Mouse (Mus musculus): ENCODE measurements at regions not wholly inside any gene's neighbourhood (a gene's known extent, or its start where the extent isn't known, plus 50 kb on each side); places are given as distances from the start of the nearest gene placed in this dataset.

GRCm38 (mm10) chr6:39283761-39284415 lies 77.3 kb upstream of the Kdm7a start:
- no peak for DNase-seq

DNA sequence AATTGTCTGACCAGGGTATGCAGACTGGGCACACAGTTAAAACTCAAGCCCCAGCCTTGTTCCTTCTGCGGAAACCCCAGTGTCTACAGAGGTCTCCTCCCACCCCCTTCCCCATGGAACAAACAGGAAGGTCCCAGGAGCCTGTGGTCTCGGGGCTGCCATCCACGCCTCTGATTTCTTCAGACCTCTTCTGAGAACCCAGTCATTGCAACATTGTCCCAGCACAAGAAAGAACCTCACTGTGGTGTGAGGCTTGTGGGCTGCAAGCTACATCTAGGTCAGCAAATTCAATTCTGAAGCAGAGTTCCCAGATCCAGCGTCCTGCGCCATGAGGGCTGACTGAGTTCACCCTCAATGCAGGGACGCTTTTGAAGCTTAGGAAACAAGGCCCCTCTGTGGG lies 71.7 kb upstream of the Kdm7a start:
- DNase-seq, result no peak

DNA sequence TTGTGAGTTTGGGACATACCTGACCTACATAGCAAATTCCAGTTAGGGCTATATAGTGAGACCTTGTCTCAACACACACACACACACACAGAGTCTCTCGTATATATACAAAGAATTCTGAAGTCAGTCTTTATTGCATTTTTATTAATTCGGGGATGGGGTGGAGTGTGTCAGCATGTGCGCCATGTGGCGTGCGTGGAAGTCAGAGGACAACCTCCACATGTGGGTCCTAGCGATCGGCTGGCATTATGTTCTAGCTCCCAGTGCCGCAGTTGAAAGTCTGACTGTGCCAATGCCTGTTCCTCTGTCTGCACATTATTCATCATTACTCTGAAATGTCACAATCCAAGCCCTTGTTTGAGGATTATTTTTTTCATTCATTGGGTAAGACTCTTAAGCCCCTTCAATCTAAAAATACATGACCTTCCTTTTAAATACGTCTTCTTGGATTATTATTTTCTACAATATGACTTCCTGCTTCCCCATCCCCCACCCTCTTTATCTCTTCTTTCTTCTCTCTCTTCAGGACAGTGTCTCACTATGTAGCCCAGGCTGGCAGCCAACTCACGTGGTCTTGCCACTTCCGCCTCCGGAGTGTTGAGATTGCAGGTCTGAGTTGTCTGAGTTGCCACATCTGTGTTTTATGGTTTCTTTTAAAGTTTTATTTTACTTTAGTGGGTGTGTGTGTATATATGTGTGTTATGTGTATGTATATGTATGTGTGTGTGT lies 68.3 kb upstream of the Kdm7a start:
- DNase-seq, result no peak

DNA sequence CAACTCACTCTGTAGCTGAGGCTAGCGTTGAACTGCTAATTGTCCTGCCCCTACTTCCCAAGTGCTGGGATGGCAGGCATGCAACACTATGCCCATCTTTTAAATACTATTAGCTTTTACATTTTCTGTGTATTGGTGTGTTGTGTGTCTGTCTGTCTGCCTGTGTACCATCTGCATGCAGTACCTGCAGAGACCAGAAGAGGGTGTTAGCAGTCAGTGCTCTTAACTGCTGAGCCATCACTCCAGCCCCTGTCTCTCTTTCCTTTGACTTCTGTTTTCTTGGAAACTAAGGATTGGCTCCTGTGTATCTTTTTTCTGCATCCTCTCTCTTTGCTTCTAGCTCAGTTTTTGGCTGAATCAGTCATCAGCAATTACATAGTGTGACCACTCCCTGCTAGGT lies 66.8 kb upstream of the Kdm7a start:
- DNase-seq, result no peak

DNA sequence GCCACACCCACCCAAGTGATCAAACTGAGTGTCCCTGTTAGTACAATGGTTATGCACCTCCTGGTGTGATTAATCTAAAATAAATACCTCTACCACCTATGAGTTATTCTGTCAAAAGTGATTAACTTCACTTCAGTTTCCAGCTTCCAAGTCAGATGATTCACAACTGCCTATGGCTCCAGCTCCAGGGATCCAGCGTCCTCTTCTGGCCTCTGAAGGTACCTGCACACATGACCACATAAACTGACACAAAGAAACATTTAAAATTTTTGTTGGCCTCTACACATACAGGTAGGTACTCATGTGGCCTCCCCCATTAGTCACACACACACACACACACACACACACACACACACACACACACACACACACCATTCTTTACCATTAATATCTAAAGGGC lies 63.9 kb upstream of the Kdm7a start:
- DNase-seq, result no peak

DNA sequence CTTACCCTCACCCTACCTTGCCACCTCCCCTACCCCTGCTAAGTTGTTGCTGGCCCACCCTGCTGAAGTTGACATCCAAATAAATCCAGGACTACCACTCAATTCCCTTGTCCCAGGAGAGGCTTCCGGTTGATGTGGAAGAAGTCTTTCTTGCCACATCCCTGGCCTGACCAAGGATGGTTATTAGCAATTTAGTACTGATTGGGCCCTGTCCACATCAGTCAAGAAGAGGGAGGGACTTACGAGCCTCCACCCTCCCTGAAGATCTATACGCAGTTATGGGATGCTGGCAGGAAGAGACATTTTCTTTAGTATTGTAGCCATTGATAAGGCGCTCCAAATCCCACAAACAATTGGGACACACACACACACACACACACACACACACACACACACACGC lies 63.1 kb upstream of the Kdm7a start:
- no peak for DNase-seq

- no peak for DNase-seq
Observed at GRCm38 (mm10) chr6:39268647-39269428, 62.2 kb upstream of the Kdm7a start.

- no peak for DNase-seq
Observed at GRCm38 (mm10) chr6:39264722-39265121, 58.1 kb upstream of the Kdm7a start.

- no peak for DNase-seq
Observed at GRCm38 (mm10) chr6:39263615-39264014, 57.0 kb upstream of the Kdm7a start.

DNA sequence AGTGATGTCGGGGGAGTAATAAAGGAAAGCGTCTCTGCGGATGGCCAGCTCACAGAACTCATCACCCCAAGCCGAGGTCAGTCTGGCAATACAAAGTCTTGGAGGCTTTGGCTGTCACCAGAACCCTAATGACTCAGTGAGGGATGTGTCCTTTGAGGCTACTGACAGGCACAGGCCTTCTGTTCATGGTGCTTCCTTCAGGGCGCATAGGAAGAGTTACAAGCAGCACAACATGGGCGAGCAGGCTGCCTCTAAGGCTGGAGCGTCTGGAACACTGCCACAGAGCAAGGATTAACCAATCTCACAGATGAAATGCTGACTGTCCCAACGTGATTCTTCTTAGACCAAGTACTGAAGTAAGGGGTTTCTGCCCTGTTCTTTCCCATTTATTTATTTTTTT lies 55.4 kb upstream of the Kdm7a start:
- DNase-seq, result no peak

GRCm38 (mm10) chr6:39260480-39260879 lies 53.9 kb upstream of the Kdm7a start:
- DNase-seq, result no peak

GRCm38 (mm10) chr6:39259129-39259528 lies 52.5 kb upstream of the Kdm7a start:
- no peak for DNase-seq

DNA sequence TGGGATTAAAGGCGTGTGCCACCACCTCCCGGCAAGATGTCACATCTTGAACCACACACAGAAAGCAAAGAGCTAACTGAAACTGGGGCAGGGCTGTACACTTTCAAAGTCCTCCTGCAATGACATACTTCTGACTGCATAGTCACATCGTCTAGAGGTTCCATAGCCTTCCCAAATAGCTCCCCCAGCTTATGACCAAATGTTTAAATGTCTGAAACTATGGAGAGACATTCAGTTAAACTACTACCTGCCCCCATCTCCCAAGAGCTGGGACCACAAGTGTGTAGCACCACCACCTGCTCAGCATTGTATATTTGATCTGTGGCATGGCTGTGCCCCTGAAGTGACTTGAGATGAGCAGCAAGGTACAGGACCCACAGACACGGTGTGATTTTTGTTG lies 52.1 kb upstream of the Kdm7a start:
- no peak for DNase-seq

- DNase-seq, result no peak
Observed at GRCm38 (mm10) chr6:39257667-39258395, 51.2 kb upstream of the Kdm7a start.

GRCm38 (mm10) chr6:39257111-39257571 lies 50.6 kb upstream of the Kdm7a start:
- DNase-seq, result peak; percentile 17 to 34

DNA sequence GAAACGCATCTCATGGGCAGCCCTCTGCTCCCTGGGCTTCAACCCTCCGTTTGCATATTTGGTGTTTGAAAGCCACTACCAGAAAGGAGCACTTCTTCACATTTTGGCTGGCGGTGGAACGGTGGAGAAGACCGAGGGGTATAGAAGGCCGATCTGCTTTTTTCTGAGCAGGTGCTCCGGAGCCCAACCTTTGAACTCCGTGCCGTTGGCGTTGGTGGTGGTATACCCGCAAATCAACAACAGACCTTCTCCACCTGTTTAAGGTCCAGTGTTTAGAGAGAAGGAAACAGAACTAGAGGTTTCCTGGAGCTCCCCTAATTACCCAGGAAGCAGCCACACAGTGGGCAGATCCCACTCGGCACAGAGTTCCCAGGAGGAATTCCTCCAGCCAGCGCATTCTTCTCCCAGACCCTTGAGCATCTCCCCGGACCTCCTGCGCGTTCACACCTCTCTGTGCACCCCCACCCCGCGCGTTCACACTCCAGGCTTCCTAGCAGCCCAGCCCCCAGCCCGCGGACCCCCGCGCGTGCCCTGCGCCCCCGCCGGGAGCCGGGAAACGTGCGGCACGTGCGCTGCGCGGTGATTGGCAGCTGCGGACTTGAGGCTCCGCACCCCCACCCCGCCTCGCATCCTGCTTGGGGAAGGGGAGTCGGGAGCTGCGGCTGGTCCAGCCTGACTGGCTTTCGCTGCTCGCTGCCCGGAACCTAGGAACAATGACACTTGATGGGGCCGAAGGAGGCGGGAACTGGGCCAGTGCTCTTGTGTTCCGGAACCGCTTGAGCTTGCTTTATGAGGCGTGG lies 49.9 kb upstream of the Kdm7a start:
- DNase-seq, result peak in 1 of 2 experiments; percentile 36
